Mouse (Mus musculus): ENCODE measurements around the gene Galnt12. TPM values are rescaled to one million over a fixed set of nuclear protein-coding genes. Genes with fewer than 3 reads are reported as not detected.

Galnt12 gene
- polyA plus RNA-seq, 1 experiment from 2014 or later = 1.2 TPM

DNA sequence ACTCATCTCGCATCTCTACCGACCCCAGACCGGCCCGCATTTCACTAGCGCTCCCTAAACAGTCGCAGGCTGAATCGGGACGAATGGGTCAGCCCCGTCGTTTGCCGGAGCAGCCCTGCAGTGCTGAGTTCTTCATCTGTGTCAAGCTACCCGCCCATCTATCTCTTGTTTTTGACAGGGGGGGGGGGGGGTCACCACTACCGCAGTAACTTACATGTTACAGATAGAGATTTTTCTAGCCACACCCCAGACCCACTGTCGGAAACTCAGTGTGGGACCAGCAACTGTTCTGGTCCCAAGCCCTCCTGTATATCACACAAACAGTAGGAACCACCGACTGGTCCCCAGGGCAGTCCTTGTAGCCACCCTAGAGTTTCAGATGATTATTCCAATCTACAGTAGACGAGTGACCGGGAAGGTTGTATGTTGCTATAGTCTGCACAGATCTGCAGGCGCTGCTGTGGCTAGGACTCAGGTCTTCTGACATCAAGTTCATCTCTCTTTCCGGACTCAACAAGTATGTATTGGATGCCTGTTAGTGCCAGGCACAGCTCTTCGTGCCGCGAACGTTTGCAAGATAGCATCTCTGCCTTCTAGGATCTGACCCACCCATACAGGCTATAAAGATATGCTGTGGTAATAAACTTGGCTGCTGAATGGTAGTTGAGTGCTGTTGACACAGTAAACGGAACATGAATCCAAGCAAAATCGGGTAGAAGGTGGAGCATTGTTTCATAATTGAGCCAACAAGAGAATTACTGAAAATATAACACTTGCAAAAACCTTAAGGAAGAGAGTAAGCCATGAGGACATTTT lies 34.0 kb upstream of the Galnt12 start:
- WGBS = 39% methylated on average over 25 of the region's 25 CpGs

DNA sequence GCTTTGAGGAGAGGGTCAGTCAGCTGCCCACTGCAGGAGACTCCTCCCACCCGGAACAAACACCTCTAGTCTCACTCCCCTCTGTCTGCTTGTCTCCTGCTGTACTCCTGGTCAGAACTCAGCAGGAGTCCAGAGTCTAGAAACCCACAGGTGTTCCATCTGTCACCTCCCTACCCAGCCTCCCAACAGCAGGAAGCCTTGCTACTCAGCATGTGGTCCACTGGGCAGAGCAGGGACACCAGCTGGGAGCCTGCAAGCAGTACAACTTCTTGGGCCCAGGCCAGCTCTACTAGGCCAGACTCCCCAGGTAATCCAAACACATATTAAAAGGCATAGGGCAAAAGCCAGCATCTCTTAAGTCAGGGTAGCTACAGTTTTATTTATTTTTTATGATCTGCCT lies 30.8 kb upstream of the Galnt12 start:
- Histone ChIP-seq H3K9me3 (no peaks in the 10 kb centered on the region), H3K27me3 (no peaks in the 10 kb centered on the region), H3K36me3 (no peaks in the 10 kb centered on the region), H3K4me1 (replicated peaks) (peaks cover 14% of the 10 kb centered on the region), H3K4me3 (no peak overlapping the region), H3K4me2 (no peak overlapping the region), H3K9ac (no peak overlapping the region), H3K27ac (replicated peaks) (no peak overlapping the region)
- WGBS = 9% methylated on average over 1 of the region's 1 CpGs
- no peak for ATAC-seq (ENCODE audit: low read depth)

More for the DNA sequence above, 34.0 kb upstream of the Galnt12 start:
- Histone ChIP-seq H3K36me3 (no peaks in the 10 kb centered on the region), H3K4me2 (peak overlapping the region; percentile 67), H3K9ac (peak overlapping the region; percentile 87), H3K27ac (replicated peaks) (peak overlapping the region; percentile 80), H3K4me3 (peak overlapping the region; percentile 76), H3K9me3 (no peaks in the 10 kb centered on the region), H3K27me3 (no peaks in the 10 kb centered on the region), H3K4me1 (replicated peaks) (peaks cover 15% of the 10 kb centered on the region)
- peak; percentile 45 for ATAC-seq (ENCODE audit: low read depth)

DNA sequence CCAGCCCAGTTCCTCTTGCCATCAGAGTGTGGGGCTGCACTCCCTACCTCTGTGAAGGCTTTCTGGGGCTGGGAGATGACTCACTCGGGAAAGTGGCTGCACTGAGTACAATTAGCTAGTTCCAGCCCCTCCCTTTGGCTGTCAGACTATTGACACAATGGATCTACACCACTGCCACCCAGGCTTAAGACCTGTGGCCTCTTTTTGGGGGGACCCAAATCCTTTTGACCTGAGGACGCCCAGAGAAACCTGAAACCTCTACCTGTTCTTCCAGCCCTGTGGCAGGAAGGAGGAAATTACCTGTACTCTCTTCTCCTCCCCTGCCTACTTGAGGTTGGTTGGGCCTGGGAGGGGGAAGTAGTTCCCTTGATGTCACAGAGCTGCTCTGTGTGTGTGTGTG lies 16.7 kb upstream of the Galnt12 start:
- H3K9me3 ChIP-seq = no peaks in the 10 kb centered on the region
- WGBS = 40% methylated on average over 2 of the region's 2 CpGs
- no peak overlapping the region for H3K4me2 ChIP-seq
- no peak overlapping the region for H3K4me3 ChIP-seq
- no peak overlapping the region for H3K9ac ChIP-seq
- no peak overlapping the region for H3K27ac ChIP-seq (replicated peaks)
- no peak for ATAC-seq (ENCODE audit: low read depth)
- H3K36me3 ChIP-seq = no peaks in the 10 kb centered on the region
- H3K4me1 ChIP-seq (replicated peaks) = no peaks in the 10 kb centered on the region
- no peaks in the 10 kb centered on the region for H3K27me3 ChIP-seq

DNA sequence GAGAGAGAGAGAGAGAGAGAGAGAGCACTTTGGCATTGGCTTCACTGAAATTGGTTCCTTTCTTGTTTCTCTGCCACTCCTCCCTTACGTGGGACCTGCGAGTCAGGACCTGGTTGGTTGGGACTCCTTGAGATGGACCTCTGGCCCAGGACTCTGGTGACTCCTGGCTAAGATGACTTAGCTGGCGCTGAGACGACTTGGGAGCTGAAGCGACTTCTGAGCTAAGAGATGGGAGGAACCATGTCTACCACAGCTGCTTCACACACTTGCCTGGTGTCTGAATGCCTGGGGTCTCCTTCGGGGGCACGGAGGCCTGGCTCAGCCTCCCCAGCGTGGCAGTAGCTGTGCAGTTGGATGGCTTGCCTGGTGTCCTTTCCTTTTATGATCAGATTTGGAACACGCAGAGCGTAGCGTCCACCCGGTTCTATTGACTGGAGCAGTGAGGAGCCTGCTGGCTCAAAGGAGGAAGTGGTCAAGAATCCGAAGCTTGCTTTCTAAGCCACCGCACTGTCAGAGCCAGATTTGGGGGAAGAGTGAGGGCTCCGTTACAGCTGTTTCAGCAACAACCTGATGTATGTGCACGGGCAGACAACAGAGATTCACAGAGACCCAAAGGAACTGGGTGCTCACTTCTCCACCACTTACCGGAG lies 11.6 kb upstream of the Galnt12 start:
- H3K9ac ChIP-seq = no peak overlapping the region
- 91% methylated on average over 17 of the region's 17 CpGs for WGBS
- no peak overlapping the region for H3K4me3 ChIP-seq
- no peaks in the 10 kb centered on the region for H3K4me1 ChIP-seq (replicated peaks)
- no peaks in the 10 kb centered on the region for H3K9me3 ChIP-seq
- no peaks in the 10 kb centered on the region for H3K27me3 ChIP-seq
- ATAC-seq (ENCODE audit: low read depth) = no peak
- no peak overlapping the region for H3K27ac ChIP-seq (replicated peaks)
- no peaks in the 10 kb centered on the region for H3K36me3 ChIP-seq
- no peak overlapping the region for H3K4me2 ChIP-seq

DNA sequence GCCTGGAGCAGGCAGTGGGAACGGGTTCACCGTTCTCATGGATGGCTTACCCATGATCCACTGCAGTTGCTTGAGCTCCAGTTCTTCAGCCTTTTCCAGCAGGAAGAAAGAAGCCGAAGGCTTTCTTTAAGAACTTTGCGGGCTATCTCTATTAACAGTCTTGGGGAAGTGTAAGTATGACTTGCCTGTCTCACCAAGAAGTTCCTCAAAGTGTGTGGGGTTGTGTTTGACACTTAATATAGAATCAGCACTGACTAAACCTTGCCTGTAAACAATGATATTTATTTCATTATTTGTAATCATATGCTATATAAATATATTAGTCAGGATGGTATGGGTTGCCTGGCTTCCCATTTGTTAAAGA lies 11.1 kb upstream of the Galnt12 start:
- 94% methylated on average over 4 of the region's 4 CpGs for WGBS
- Histone ChIP-seq H3K4me2 (no peak overlapping the region), H3K36me3 (no peaks in the 10 kb centered on the region), H3K27me3 (no peaks in the 10 kb centered on the region), H3K4me3 (no peak overlapping the region), H3K27ac (replicated peaks) (no peak overlapping the region), H3K9ac (no peak overlapping the region), H3K9me3 (no peaks in the 10 kb centered on the region), H3K4me1 (replicated peaks) (no peaks in the 10 kb centered on the region)
- no peak for ATAC-seq (ENCODE audit: low read depth)

DNA sequence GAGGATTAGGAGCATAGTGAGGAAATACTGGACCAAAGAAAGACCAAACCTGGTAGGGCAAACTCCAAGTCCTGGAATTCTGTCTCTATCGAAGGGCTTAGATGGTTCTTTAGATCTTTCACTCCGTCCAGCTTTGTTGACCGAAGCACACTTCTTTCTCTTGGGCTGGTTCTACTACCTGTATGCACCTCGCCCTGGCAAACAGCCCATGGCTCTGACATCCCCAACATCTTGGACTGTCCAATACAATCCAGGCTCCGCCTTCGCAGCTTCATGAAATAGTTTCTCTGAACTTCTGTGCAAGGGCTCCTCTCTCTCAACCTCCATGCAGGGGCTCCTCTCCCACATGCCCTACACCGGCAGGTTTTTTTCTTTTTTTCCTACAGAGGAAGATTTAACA lies 7.9 kb upstream of the Galnt12 start:
- Histone ChIP-seq H3K36me3 (no peaks in the 10 kb centered on the region), H3K4me3 (no peak overlapping the region), H3K4me2 (no peak overlapping the region), H3K9me3 (no peaks in the 10 kb centered on the region), H3K4me1 (replicated peaks) (no peaks in the 10 kb centered on the region), H3K27ac (replicated peaks) (no peak overlapping the region), H3K9ac (no peak overlapping the region), H3K27me3 (no peaks in the 10 kb centered on the region)
- ATAC-seq (ENCODE audit: low read depth) = no peak
- 90% methylated on average over 7 of the region's 7 CpGs for WGBS

DNA sequence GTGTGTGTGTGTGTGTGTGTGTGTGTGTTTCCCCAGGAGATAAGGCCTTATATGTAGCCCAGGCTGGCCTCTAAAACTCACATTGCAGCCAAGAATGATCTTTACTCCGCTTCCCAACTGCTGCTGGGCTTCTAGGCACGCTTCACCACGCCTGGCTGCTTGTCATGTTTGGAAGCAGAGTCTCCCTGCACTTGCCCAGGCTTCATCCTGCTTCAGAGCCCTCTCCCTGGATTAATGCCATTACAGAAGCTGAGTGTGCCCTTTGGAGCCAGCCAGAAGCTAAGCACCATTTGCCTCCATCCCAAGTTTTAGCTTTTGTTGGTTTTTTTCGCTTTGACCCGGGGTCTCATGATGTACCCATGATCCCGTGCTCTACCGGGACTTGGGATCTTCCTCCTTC lies 3.0 kb upstream of the Galnt12 start:
- Histone ChIP-seq H3K4me1 (replicated peaks) (peaks cover 21% of the 10 kb centered on the region), H3K36me3 (no peaks in the 10 kb centered on the region), H3K27ac (replicated peaks) (no peak overlapping the region), H3K27me3 (peaks cover 27% of the 10 kb centered on the region), H3K4me3 (no peak overlapping the region), H3K9me3 (no peaks in the 10 kb centered on the region), H3K4me2 (no peak overlapping the region), H3K9ac (no peak overlapping the region)
- 91% methylated on average over 7 of the region's 7 CpGs for WGBS
- no peak for ATAC-seq (ENCODE audit: low read depth)

DNA sequence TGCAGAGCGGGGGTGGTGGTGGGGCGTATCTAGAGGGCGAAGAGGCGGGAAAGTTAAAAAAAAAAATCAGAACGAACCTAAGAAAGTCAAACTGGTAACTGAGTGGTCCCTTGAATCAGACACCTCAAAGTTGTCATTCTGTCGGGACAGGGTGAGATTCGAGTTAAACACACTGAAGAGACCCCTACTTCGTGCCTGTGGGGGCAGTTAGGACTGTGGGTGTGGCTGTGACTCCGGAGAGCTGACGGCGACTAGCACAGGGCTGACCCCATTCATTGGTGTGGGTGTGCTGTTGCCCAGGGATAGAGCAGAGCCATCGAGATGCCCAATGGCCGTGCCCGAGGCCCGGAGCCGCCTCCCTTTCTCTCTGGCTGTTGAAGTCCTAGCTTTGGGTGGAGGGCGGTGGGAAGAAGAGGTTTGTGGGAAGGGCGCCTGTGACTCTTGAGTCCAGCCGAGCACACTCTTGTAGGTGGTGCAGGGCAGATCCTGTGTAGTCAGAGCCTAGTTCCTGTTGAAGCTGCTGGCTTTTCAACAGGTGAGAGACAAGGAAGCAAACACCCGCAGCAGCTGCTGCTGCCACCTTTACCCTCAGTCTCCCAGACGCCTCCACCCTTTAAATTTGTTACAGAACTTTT lies 795 bp downstream of the Galnt12 start:
- Histone ChIP-seq H3K9me3 (no peaks in the 10 kb centered on the region), H3K9ac (peak overlapping the region; percentile 81), H3K4me3 (peak overlapping the region; percentile 66), H3K4me1 (replicated peaks) (peaks cover 25% of the 10 kb centered on the region), H3K36me3 (no peaks in the 10 kb centered on the region), H3K27me3 (peaks cover 43% of the 10 kb centered on the region), H3K27ac (replicated peaks) (no peak overlapping the region), H3K4me2 (peak overlapping the region; percentile 98)
- 3% methylated on average over 21 of the region's 21 CpGs for WGBS
- ATAC-seq (ENCODE audit: low read depth) = peak; percentile 72

DNA sequence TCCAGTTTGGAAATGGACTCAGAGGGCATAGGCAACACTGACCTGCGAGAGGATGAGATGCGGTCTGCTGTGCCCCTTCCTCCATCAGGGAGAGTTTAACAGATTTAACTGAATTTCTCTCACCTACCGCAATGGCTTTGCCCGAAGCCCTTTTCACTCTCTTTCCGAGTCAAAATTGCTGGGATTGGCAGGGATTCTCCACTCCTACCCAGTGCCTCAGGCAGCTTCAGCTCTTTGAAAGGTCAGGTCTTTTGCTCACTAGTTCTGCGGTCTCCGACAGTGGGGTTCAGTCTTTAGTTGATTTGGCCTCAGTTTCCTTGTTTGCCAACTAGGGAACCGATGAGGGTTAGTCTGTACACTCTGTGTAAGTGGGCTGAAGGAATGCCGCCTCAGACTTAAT lies 1.5 kb downstream of the Galnt12 start:
- Histone ChIP-seq H3K4me1 (replicated peaks) (peaks cover 25% of the 10 kb centered on the region), H3K4me2 (peak overlapping the region; percentile 98; the same call in 1 of the 2 replicates), H3K27ac (replicated peaks) (no peak overlapping the region), H3K9ac (no peak overlapping the region), H3K4me3 (no peak overlapping the region), H3K36me3 (no peaks in the 10 kb centered on the region), H3K27me3 (peaks cover 43% of the 10 kb centered on the region), H3K9me3 (no peaks in the 10 kb centered on the region)
- ATAC-seq (ENCODE audit: low read depth) = no peak
- WGBS = 25% methylated on average over 9 of the region's 9 CpGs

DNA sequence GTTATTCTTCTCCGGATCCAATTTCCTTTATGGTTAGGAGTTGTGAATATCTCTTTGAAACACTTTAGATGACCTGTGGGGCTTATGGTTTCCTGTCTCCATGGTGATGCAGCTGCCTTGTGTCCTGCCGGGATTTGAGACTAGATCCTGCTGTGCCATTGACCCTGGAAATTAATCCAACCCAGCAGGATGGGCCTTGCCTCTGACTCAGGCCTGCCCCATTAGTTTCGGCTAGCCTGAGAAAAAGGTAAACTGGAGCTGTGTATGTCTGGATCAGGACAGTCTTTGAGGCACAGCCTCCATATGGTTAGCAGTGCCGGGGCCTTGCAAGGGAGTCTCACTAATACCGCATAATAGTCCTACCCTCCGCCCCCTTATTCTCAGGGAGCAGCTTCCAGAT lies 1.9 kb downstream of the Galnt12 start:
- no peak for ATAC-seq (ENCODE audit: low read depth)
- no peak overlapping the region for H3K4me3 ChIP-seq
- H3K4me2 ChIP-seq = no peak overlapping the region
- no peaks in the 10 kb centered on the region for H3K36me3 ChIP-seq
- peaks cover 43% of the 10 kb centered on the region for H3K27me3 ChIP-seq
- no peaks in the 10 kb centered on the region for H3K9me3 ChIP-seq
- 17% methylated on average over 6 of the region's 6 CpGs for WGBS
- no peak overlapping the region for H3K27ac ChIP-seq (replicated peaks)
- H3K9ac ChIP-seq = no peak overlapping the region
- peaks cover 25% of the 10 kb centered on the region for H3K4me1 ChIP-seq (replicated peaks)

DNA sequence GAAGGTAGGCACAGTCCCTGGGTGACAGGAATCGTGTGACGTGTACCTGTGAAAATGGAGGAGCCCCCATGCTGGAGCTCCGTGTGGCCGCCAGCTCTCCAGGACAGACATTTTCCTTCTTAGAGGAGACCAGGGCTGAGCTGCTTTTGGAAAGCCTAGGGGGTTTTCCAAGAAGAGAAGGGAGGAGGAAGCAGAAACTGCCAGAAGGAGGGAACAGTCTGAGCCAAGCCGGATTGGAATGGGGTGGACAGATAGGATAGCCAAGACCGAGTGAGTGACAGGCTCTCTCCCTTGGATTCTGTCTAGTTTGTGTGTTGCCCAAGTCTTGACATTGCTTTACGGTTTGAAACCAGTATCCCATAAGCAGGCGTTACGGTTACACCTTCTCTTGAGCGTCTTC lies 11.9 kb downstream of the Galnt12 start:
- Histone ChIP-seq H3K9ac (no peak overlapping the region), H3K9me3 (no peaks in the 10 kb centered on the region), H3K27ac (replicated peaks) (no peak overlapping the region), H3K4me1 (replicated peaks) (no peaks in the 10 kb centered on the region), H3K4me3 (no peak overlapping the region), H3K4me2 (no peak overlapping the region), H3K36me3 (no peaks in the 10 kb centered on the region), H3K27me3 (no peaks in the 10 kb centered on the region)
- ATAC-seq (ENCODE audit: low read depth) = no peak
- 95% methylated on average over 10 of the region's 10 CpGs for WGBS

DNA sequence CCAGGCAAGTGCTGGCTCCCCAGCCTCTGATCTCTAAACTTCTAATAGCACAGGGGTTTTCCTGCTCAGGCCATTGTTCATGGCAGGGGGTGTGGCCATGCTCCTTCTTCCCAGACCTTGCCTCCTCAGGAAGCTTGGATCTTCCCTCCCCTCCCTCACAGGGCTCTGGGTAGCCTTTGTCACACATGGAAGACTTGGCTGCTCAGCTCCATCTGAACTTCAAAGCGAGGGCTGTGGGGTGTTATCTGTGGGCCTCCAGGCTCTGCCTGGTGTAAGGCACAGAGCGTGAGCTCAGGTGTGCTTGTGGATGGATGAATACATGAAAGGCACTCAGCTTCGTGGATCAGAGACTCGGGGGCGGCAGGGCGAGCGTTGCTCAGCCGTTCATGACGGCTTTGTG lies 20.2 kb downstream of the Galnt12 start:
- no peak overlapping the region for H3K27ac ChIP-seq (replicated peaks)
- no peaks in the 10 kb centered on the region for H3K36me3 ChIP-seq
- no peaks in the 10 kb centered on the region for H3K4me1 ChIP-seq (replicated peaks)
- H3K9ac ChIP-seq = no peak overlapping the region
- H3K9me3 ChIP-seq = no peaks in the 10 kb centered on the region
- 63% methylated on average over 9 of the region's 9 CpGs for WGBS
- no peaks in the 10 kb centered on the region for H3K27me3 ChIP-seq
- H3K4me3 ChIP-seq = no peak overlapping the region
- ATAC-seq (ENCODE audit: low read depth) = no peak
- H3K4me2 ChIP-seq = no peak overlapping the region
